Mouse (Mus musculus): Measurements from ENCODE around the gene Chchd1. TPM values are rescaled to one million over a fixed set of nuclear protein-coding genes. Genes with fewer than 3 reads are reported as not detected.

Chchd1 gene
- polyA plus RNA-seq, 1 experiment: 177 TPM

- Histone ChIP-seq H3ac (ENCODE audit: control insufficient read depth, insufficient read length, low read depth) (no peak overlapping the region), H3K4me3 (ENCODE audit: insufficient read depth, poor library complexity, severe bottlenecking) (no peak overlapping the region), H3K79me3 (ENCODE audit: low read depth) (no peaks in the 10 kb centered on the region), H3K36me3 (ENCODE audit: control insufficient read depth, insufficient read depth) (peaks cover 97% of the 10 kb centered on the region), H3K27me3 (ENCODE audit: control insufficient read depth, insufficient read depth, insufficient read length) (no peaks in the 10 kb centered on the region), H3K79me2 (ENCODE audit: control insufficient read depth, insufficient read depth) (no peaks in the 10 kb centered on the region)
- TF ChIP-seq MYOD1 (IDR thresholded peaks at IDR 0.05; ENCODE audit: control insufficient read depth, insufficient read length, low read depth): no peak
- TF ChIP-seq MAX (IDR thresholded peaks at IDR 0.05): no peak
- no peak for TF ChIP-seq CEBPB (IDR thresholded peaks at IDR 0.05; ENCODE audit: low read depth)
- no peak for TF ChIP-seq USF1 (IDR thresholded peaks at IDR 0.05; ENCODE audit: low read depth)
- TF ChIP-seq FOSL1 (IDR thresholded peaks at IDR 0.05; ENCODE audit: insufficient read depth, low read length, poor library complexity, severe bottlenecking): no peak
- no peak for TF ChIP-seq CTCF (IDR thresholded peaks at IDR 0.05; ENCODE audit: control insufficient read depth, insufficient read depth, insufficient read length)
- no peak for TF ChIP-seq MYOG (IDR thresholded peaks at IDR 0.05; ENCODE audit: control insufficient read depth, extremely low read depth, insufficient read length)
Measured at GRCm38 (mm10) chr14:20689009-20689408, 13.8 kb upstream of the Chchd1 start.

DNA sequence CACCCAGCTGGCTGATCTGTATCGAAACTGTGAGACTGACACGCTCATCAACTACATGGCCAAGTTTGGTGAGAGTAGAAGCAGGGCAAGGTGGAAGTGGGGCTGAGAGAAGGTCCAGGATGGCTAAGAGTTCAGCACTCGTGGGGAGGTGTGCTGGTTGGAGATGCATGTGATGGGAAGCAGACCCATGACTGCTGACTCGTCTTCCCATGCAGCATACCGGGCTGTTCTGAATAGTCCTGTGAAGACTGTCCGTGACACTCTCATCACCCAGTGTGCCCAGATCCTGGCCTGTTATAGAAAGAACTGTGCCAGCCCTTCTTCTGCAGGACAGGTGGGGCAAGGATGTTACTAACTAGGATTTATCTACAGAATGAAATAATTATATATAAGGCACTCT lies 11.0 kb upstream of the Chchd1 start:
- TF ChIP-seq USF1 (IDR thresholded peaks at IDR 0.05; ENCODE audit: low read depth) (no peak), MAX (IDR thresholded peaks at IDR 0.05) (no peak), MYOG (IDR thresholded peaks at IDR 0.05; ENCODE audit: control insufficient read depth, extremely low read depth, insufficient read length) (no peak), CEBPB (IDR thresholded peaks at IDR 0.05; ENCODE audit: low read depth) (no peak), MYOD1 (IDR thresholded peaks at IDR 0.05; ENCODE audit: control insufficient read depth, insufficient read length, low read depth) (no peak), CTCF (IDR thresholded peaks at IDR 0.05; ENCODE audit: control insufficient read depth, insufficient read depth, insufficient read length) (no peak), FOSL1 (IDR thresholded peaks at IDR 0.05; ENCODE audit: insufficient read depth, low read length, poor library complexity, severe bottlenecking) (no peak)
- Histone ChIP-seq H3K79me2 (ENCODE audit: control insufficient read depth, insufficient read depth) (peaks cover 12% of the 10 kb centered on the region), H3K79me3 (ENCODE audit: low read depth) (peaks cover 11% of the 10 kb centered on the region)

DNA sequence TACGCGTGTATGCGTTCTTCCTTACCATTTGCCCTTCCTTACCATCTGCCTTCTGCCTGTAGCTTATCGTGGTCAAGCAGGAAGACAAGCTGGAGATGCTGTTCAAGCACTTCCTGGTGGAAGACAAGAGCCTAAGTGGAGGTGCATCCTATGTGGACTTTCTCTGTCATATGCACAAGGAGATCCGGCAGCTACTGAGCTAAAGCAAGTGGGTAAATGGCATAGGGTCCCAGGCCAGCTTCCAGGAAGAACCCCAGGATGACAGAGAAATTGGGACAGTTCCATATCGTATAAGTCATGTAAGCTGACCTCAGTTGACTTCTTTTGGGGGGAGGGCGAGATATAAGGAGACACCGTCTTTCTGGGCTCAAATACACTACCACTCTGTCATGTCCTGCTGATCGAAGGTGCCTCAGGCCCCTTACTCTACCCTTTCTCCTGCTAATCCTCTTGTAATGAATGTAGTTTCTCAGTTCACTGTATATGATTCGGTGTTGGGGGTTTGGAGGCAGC lies 9.2 kb upstream of the Chchd1 start:
- Histone ChIP-seq H3K27me3 (ENCODE audit: control insufficient read depth, insufficient read depth, insufficient read length) (no peaks in the 10 kb centered on the region), H3K36me3 (ENCODE audit: control insufficient read depth, insufficient read depth) (peaks cover 63% of the 10 kb centered on the region), H3K79me3 (ENCODE audit: low read depth) (peaks cover 20% of the 10 kb centered on the region), H3K79me2 (ENCODE audit: control insufficient read depth, insufficient read depth) (peaks cover 31% of the 10 kb centered on the region), H3K4me3 (ENCODE audit: insufficient read depth, poor library complexity, severe bottlenecking) (no peak overlapping the region), H3ac (ENCODE audit: control insufficient read depth, insufficient read length, low read depth) (no peak overlapping the region)
- no peak for TF ChIP-seq FOSL1 (IDR thresholded peaks at IDR 0.05; ENCODE audit: insufficient read depth, low read length, poor library complexity, severe bottlenecking)
- no peak for TF ChIP-seq CEBPB (IDR thresholded peaks at IDR 0.05; ENCODE audit: low read depth)
- TF ChIP-seq MYOG (IDR thresholded peaks at IDR 0.05; ENCODE audit: control insufficient read depth, extremely low read depth, insufficient read length): no peak
- TF ChIP-seq MAX (IDR thresholded peaks at IDR 0.05): no peak
- TF ChIP-seq CTCF (IDR thresholded peaks at IDR 0.05; ENCODE audit: control insufficient read depth, insufficient read depth, insufficient read length): no peak
- TF ChIP-seq USF1 (IDR thresholded peaks at IDR 0.05; ENCODE audit: low read depth): no peak
- TF ChIP-seq MYOD1 (IDR thresholded peaks at IDR 0.05; ENCODE audit: control insufficient read depth, insufficient read length, low read depth): no peak

More for the DNA sequence above, 11.0 kb upstream of the Chchd1 start:
- no peak overlapping the region for H3K4me3 ChIP-seq (ENCODE audit: insufficient read depth, poor library complexity, severe bottlenecking)
- H3K27me3 ChIP-seq (ENCODE audit: control insufficient read depth, insufficient read depth, insufficient read length): no peaks in the 10 kb centered on the region
- H3ac ChIP-seq (ENCODE audit: control insufficient read depth, insufficient read length, low read depth): no peak overlapping the region
- peaks cover 82% of the 10 kb centered on the region for H3K36me3 ChIP-seq (ENCODE audit: control insufficient read depth, insufficient read depth)

DNA sequence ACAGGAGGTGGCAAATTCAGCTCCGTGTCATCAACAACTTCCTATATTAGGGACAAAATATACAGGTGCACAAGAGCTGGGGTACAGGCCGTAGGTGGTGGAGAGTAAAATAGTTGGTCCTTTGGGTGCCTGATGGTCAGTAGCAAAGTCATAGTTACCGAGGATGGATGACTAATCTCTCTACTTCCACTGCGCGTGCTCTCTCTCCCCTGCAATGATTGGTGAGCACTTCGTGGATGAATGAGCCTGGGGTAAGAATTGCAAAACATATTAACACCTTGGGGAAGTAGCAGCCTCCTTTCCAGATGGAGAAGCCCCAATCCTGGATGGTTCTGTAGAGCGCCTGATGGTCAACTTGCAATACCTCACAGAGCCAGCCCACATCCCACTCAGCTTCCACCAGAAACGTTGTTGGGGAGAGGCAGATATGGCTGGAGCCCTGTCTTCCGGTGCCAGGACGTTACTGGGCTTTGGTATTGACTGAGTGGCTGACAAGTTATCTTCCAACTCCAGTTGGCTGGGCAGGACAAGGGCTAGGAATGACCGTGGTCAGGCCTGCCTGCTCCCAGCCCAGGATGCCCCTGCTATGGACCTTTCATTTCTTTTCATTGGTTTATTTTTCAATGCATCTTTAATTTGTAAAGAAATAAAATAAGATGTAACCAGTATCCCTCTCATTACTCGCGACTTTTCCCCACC lies 8.5 kb upstream of the Chchd1 start:
- TF ChIP-seq MYOD1 (IDR thresholded peaks at IDR 0.05; ENCODE audit: control insufficient read depth, insufficient read length, low read depth) (no peak), USF1 (IDR thresholded peaks at IDR 0.05; ENCODE audit: low read depth) (no peak), CEBPB (IDR thresholded peaks at IDR 0.05; ENCODE audit: low read depth) (no peak), MAX (IDR thresholded peaks at IDR 0.05) (no peak), MYOG (IDR thresholded peaks at IDR 0.05; ENCODE audit: control insufficient read depth, extremely low read depth, insufficient read length) (no peak), FOSL1 (IDR thresholded peaks at IDR 0.05; ENCODE audit: insufficient read depth, low read length, poor library complexity, severe bottlenecking) (no peak), CTCF (IDR thresholded peaks at IDR 0.05; ENCODE audit: control insufficient read depth, insufficient read depth, insufficient read length) (no peak)
- Histone ChIP-seq H3ac (ENCODE audit: control insufficient read depth, insufficient read length, low read depth) (peak overlapping the region; percentile 16), H3K79me2 (ENCODE audit: control insufficient read depth, insufficient read depth) (peaks cover 38% of the 10 kb centered on the region), H3K4me3 (ENCODE audit: insufficient read depth, poor library complexity, severe bottlenecking) (peak overlapping the region; percentile 56), H3K79me3 (ENCODE audit: low read depth) (peaks cover 27% of the 10 kb centered on the region), H3K36me3 (ENCODE audit: control insufficient read depth, insufficient read depth) (peaks cover 62% of the 10 kb centered on the region), H3K27me3 (ENCODE audit: control insufficient read depth, insufficient read depth, insufficient read length) (no peaks in the 10 kb centered on the region)

DNA sequence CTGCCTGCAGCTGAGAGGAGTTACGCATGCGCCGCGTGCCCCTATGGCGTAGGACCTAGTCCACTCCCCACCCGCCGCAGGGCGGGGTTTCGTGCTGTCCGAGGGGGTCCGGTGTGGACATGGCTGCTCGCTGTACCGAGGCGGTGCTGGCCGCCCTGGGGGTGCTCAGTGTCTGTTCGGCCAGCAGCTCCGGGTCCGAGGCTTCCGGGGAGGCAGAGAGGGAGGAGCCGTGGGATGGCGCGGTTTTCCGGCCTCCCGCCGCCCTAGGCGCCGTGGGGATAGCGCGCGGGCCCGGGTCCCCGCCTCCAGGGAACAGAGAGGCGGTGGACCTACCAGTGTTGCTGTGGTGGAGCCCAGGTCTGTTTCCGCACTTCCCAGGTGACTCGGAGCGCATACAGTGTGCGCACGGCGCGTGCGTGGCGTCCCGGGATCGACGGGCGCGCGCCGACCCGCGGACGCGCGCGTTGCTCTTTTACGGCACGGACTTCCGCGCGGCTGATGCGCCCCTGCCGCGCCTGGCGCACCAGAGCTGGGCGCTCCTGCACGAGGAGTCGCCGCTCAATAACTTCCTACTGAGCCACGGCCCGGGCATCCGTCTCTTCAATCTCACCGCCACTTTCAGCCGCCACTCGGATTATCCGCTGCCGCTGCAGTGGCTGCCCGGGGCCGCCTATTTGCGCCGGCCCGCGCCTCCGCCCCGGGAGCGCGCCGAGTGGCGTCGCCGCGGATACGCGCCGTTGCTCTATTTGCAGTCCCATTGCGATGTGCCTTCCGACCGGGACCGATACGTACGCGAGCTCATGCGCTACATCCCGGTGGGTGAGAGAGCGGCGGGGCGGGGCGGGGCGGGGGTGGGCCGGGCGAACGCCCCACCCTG lies 7.7 kb upstream of the Chchd1 start, which contains the start of gene Fut11:
Fut11 (plus strand) TSS at position 85 of the 877 bp plus-strand sequence.
- Histone ChIP-seq H3ac (ENCODE audit: control insufficient read depth, insufficient read length, low read depth) (peak within 1 kb of the TSS; percentile 59), H3K4me3 (ENCODE audit: insufficient read depth, poor library complexity, severe bottlenecking) (peak within 1 kb of the TSS; percentile 56), H3K27me3 (ENCODE audit: control insufficient read depth, insufficient read depth, insufficient read length) (no peaks in the 10 kb centered on the region), H3K36me3 (ENCODE audit: control insufficient read depth, insufficient read depth) (peaks cover 60% of the 10 kb centered on the region), H3K79me3 (ENCODE audit: low read depth) (peaks cover 34% of the 10 kb centered on the region), H3K79me2 (ENCODE audit: control insufficient read depth, insufficient read depth) (peaks cover 46% of the 10 kb centered on the region)
- TF ChIP-seq FOSL1 (IDR thresholded peaks at IDR 0.05; ENCODE audit: insufficient read depth, low read length, poor library complexity, severe bottlenecking) (no peak), MAX (IDR thresholded peaks at IDR 0.05) (peak; percentile 16)
